Mouse (Mus musculus): Measurements from ENCODE around the gene Prune1.

DNA sequence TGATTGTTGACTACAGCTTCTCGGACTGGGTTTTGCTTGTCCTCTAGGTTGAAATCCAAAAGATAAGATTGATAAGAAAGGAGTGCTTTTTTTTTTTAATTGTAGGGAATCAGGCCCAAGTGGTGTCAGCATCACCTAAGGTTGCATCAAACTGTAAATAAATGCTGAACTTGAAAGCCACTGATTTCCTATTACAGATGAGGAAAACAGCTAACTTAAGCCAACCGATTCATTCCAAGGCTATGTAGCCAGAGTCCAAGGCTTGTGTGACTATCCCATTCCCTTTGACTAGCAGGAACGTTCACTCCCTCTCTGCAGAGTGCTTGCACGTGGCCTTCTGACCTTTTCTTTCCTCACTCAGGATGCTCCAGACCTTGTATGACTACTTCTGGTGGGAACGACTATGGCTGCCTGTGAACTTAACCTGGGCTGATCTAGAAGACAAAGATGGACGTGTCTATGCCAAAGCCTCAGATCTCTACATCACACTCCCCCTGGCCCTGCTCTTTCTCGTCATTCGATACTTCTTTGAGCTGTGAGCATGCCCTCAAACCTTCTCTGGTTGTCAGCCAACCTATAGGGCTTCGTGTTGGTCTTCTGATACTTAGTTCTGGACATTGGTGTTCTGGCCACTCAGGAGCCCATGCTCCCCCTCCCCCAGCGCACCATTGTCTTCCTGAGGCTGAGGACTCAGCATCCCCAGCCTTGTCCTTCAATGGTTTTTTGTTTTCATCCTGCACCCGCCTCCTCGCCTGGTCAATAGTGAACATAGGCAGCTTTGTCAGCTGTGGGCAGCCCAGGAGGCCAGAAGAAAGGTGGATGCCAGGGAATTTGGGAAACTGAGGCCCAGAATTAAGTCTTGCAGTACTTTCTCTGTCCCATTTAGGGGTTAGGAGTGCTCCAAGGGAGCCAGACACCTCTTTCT lies 38.1 kb upstream of the Prune1 start:
- TF ChIP-seq CTCF (IDR thresholded peaks at IDR 0.05; ENCODE audit: insufficient read depth, low read length) (no peak), POLR2A (IDR thresholded peaks at IDR 0.05; ENCODE audit: borderline replicate concordance, extremely low read depth, low read depth, low read length) (no peak)

All from lung, adult 2 months (tissue).